ENCODE assay signal across 8 mouse cellular contexts in genomic region chr11:80089817-80090214, GRCm38 (mm10). TPM values are rescaled to one million over a fixed set of nuclear protein-coding genes. Genes with fewer than 3 reads are reported as not detected.
DNase-seq lines count a peak whose midpoint lies in the region; ATAC-seq and TF ChIP-seq lines count a peak whose summit lies in the region.

No protein-coding gene starts in this region.

- peak overlapping the region; percentile 100 for H3K9ac ChIP-seq in liver, embryonic 11.5 days (ENCODE audit: low read depth, low read length)
- peak overlapping the region; percentile 89 for H3K9ac ChIP-seq in stomach, postnatal 0 days (ENCODE audit: low read length)

- under 1% methylated on average over 14 of the region's 14 CpGs for WGBS in thymus, adult 2 months
- under 1% methylated on average over 14 of the region's 14 CpGs for WGBS in liver, embryonic 11.5 days
- WGBS in stomach, postnatal 0 days, result under 1% methylated on average over 14 of the region's 14 CpGs

- TF ChIP-seq POLR2A in thymus, adult 2 months (IDR thresholded peaks at IDR 0.05; ENCODE audit: control insufficient read depth, extremely low read depth, insufficient read depth, low read length, poor library complexity), result no peak

- no peak for DNase-seq in thymus, adult 2 months
- DNase-seq in thymus, postnatal 25 days, result no peak
- DNase-seq in liver, embryonic 11.5 days (ENCODE audit: low spot score), result no peak
- DNase-seq in stomach, postnatal 0 days (ENCODE audit: low spot score), result no peak
- no peak for DNase-seq in layer of hippocampus, postnatal 36 days

- H3K4me1 ChIP-seq in erythroblast, embryonic 14.5 days (ENCODE audit: control insufficient read depth), result peaks cover 60% of the 10 kb centered on the region
- H3K4me1 ChIP-seq in thymus, adult 2 months (replicated peaks; ENCODE audit: control insufficient read depth, insufficient read depth, low read length), result peaks cover 3% of the 10 kb centered on the region; the same call in 1 of the 2 replicates
- peaks cover 10% of the 10 kb centered on the region for H3K4me1 ChIP-seq in liver, embryonic 11.5 days (replicated peaks; ENCODE audit: control insufficient read depth, insufficient read depth, low read length)
- H3K4me1 ChIP-seq in stomach, postnatal 0 days (replicated peaks; ENCODE audit: control insufficient read depth, insufficient read depth), result no peaks in the 10 kb centered on the region

- no peaks in the 10 kb centered on the region for H3K27me3 ChIP-seq in erythroblast, embryonic 14.5 days (ENCODE audit: control insufficient read depth)
- no peaks in the 10 kb centered on the region for H3K27me3 ChIP-seq in thymus, adult 2 months (ENCODE audit: control insufficient read depth, insufficient read depth, low read length)
- H3K27me3 ChIP-seq in liver, embryonic 11.5 days (replicated peaks; ENCODE audit: control insufficient read depth, insufficient read depth, low read length), result no peaks in the 10 kb centered on the region
- no peaks in the 10 kb centered on the region for H3K27me3 ChIP-seq in stomach, postnatal 0 days (ENCODE audit: control insufficient read depth, insufficient read depth, low read length)

- ATAC-seq in erythroblast, adult 5-6 weeks (replicated peaks; ENCODE audit: low FRiP score, poor library complexity, severe bottlenecking), result no peak
- ATAC-seq in liver, embryonic 11.5 days (replicated peaks; ENCODE audit: low FRiP score), result no peak
- ATAC-seq in stomach, postnatal 0 days (ENCODE audit: low FRiP score, low TSS enrichment), result no peak; the same call in 1 of the 2 replicates
- no peak for ATAC-seq in megakaryocyte-erythroid progenitor cell, adult 5-6 weeks (replicated peaks; ENCODE audit: low FRiP score, low TSS enrichment, poor library complexity, severe bottlenecking)

- TF ChIP-seq EP300 in stomach, postnatal 0 days (optimal IDR thresholded peaks at IDR 0.05), result no peak

- H3K36me3 ChIP-seq in erythroblast, embryonic 14.5 days (ENCODE audit: control insufficient read depth), result peaks cover 34% of the 10 kb centered on the region
- H3K36me3 ChIP-seq in thymus, adult 2 months (ENCODE audit: control insufficient read depth, insufficient read depth, low read length), result no peaks in the 10 kb centered on the region; the same call in 1 of the 2 replicates
- peaks cover 4% of the 10 kb centered on the region; the same call in 1 of the 2 replicates for H3K36me3 ChIP-seq in liver, embryonic 11.5 days (ENCODE audit: control insufficient read depth, insufficient read depth, low read length)
- H3K36me3 ChIP-seq in stomach, postnatal 0 days (ENCODE audit: control insufficient read depth, insufficient read depth, low read length), result no peaks in the 10 kb centered on the region

- no peak for TF ChIP-seq CTCF in thymus, adult 2 months (IDR thresholded peaks at IDR 0.05; ENCODE audit: borderline replicate concordance, control insufficient read depth, extremely low read depth, insufficient read depth, low read length, poor library complexity)
- no peak for TF ChIP-seq CTCF in stomach, postnatal 0 days (IDR thresholded peaks at IDR 0.05; ENCODE audit: low read depth)

- H3K4me2 ChIP-seq in liver, embryonic 11.5 days, result peak overlapping the region; percentile 71
- H3K4me2 ChIP-seq in stomach, postnatal 0 days (replicated peaks; ENCODE audit: low read depth), result peak overlapping the region; percentile 95

- H3K4me3 ChIP-seq in erythroblast, embryonic 14.5 days (replicated peaks), result peak overlapping the region; percentile 100
- peak overlapping the region; percentile 100 for H3K4me3 ChIP-seq in thymus, adult 2 months (ENCODE audit: control insufficient read depth, insufficient read depth, low read length)
- H3K4me3 ChIP-seq in liver, embryonic 11.5 days (ENCODE audit: low read depth, low read length), result peak overlapping the region; percentile 100
- H3K4me3 ChIP-seq in stomach, postnatal 0 days (ENCODE audit: low read depth, low read length), result peak overlapping the region; percentile 85

- H3K9me3 ChIP-seq in erythroblast, embryonic 14.5 days (ENCODE audit: control insufficient read depth, low read length), result no peaks in the 10 kb centered on the region
- no peaks in the 10 kb centered on the region for H3K9me3 ChIP-seq in liver, embryonic 11.5 days (ENCODE audit: control insufficient read depth, low read length)
- H3K9me3 ChIP-seq in stomach, postnatal 0 days (ENCODE audit: control insufficient read depth, low read length), result no peaks in the 10 kb centered on the region

- H3K27ac ChIP-seq in thymus, adult 2 months (ENCODE audit: control insufficient read depth, insufficient read depth, low read length), result no peak overlapping the region
- peak overlapping the region; percentile 90 for H3K27ac ChIP-seq in liver, embryonic 11.5 days (ENCODE audit: low read depth, low read length)
- peak overlapping the region; percentile 31; the same call in 1 of the 2 replicates for H3K27ac ChIP-seq in stomach, postnatal 0 days (replicated peaks)

RNA-seq across cellular contexts. Expression of gene Atad5, which starts 0.6 kb away (rescaled TPM):
- polyA plus RNA-seq in erythroblast, embryonic 14.5 days (2012), result 0.20 and 0.47 TPM in 2 replicates
- 25.1 and 32.1 TPM in 2 replicates for total RNA-seq in erythroblast, adult 5-6 weeks (2015; ENCODE audit: low replicate concordance)
- 25.4 and 38.9 TPM in 2 replicates for total RNA-seq in erythroblast, adult 5-6 weeks (2017; ENCODE audit: low replicate concordance)
- 3.6 and 5.1 TPM in 2 replicates for polyA plus RNA-seq in thymus, adult 2 months (2012; rRNA removed)
- 19.4 and 23.6 TPM in 2 replicates for polyA plus RNA-seq in liver, embryonic 11.5 days (2014; fragmentation: Nextera tagmentation; extraction: Ambion mirVana)
- 1.6 and 2.2 TPM in 2 replicates for polyA plus RNA-seq in stomach, postnatal 0 days (2015; fragmentation: Nextera tagmentation; extraction: Ambion mirVana)
- total RNA-seq in layer of hippocampus, postnatal 36 days (2021), result 1 to 10 TPM; 3.1 to 3.2 TPM
- 42.8 and 42.9 TPM in 2 replicates for total RNA-seq in megakaryocyte-erythroid progenitor cell, adult 5-6 weeks (2014; fragmentation: Nextera tagmentation)
- total RNA-seq in megakaryocyte-erythroid progenitor cell, adult 5-6 weeks (2017), result 49.8 and 50.6 TPM in 2 replicates

RNA-seq across cellular contexts. Expression of gene Crlf3, which starts 9.0 kb away (rescaled TPM):
- 4.8 TPM in 2 replicates for polyA plus RNA-seq in erythroblast, embryonic 14.5 days (2012)
- 57.5 and 58.4 TPM in 2 replicates for total RNA-seq in erythroblast, adult 5-6 weeks (2015; ENCODE audit: low replicate concordance)
- 82.4 and 107 TPM in 2 replicates for total RNA-seq in erythroblast, adult 5-6 weeks (2017; ENCODE audit: low replicate concordance)
- 65.0 and 65.3 TPM in 2 replicates for polyA plus RNA-seq in thymus, adult 2 months (2012; rRNA removed)
- polyA plus RNA-seq in liver, embryonic 11.5 days (2014; fragmentation: Nextera tagmentation; extraction: Ambion mirVana), result 99.7 and 116 TPM in 2 replicates
- 13.2 and 13.6 TPM in 2 replicates for polyA plus RNA-seq in stomach, postnatal 0 days (2015; fragmentation: Nextera tagmentation; extraction: Ambion mirVana)
- total RNA-seq in layer of hippocampus, postnatal 36 days (2021), result 10 to 100 TPM; 20.5 to 22.1 TPM
- total RNA-seq in megakaryocyte-erythroid progenitor cell, adult 5-6 weeks (2014; fragmentation: Nextera tagmentation), result 28.4 and 42.0 TPM in 2 replicates
- total RNA-seq in megakaryocyte-erythroid progenitor cell, adult 5-6 weeks (2017), result 46.9 and 50.6 TPM in 2 replicates

RNA-seq across cellular contexts. Expression of gene Tefm, which starts 52.2 kb away (rescaled TPM):
- polyA plus RNA-seq in erythroblast, embryonic 14.5 days (2012), result not detected in 2 replicates
- 4.0 and 6.3 TPM in 2 replicates for total RNA-seq in erythroblast, adult 5-6 weeks (2015; ENCODE audit: low replicate concordance)
- 0.77 and 1.3 TPM in 2 replicates for total RNA-seq in erythroblast, adult 5-6 weeks (2017; ENCODE audit: low replicate concordance)
- 5.1 and 6.8 TPM in 2 replicates for polyA plus RNA-seq in thymus, adult 2 months (2012; rRNA removed)
- 31.9 and 35.2 TPM in 2 replicates for polyA plus RNA-seq in liver, embryonic 11.5 days (2014; fragmentation: Nextera tagmentation; extraction: Ambion mirVana)
- polyA plus RNA-seq in stomach, postnatal 0 days (2015; fragmentation: Nextera tagmentation; extraction: Ambion mirVana), result 18.6 and 20.5 TPM in 2 replicates
- total RNA-seq in layer of hippocampus, postnatal 36 days (2021), result 10 to 100 TPM in 1 of 2 experiments, 1 to 10 TPM in 1; 9.9 to 12.6 TPM
- total RNA-seq in megakaryocyte-erythroid progenitor cell, adult 5-6 weeks (2014; fragmentation: Nextera tagmentation), result 23.4 and 30.9 TPM in 2 replicates
- total RNA-seq in megakaryocyte-erythroid progenitor cell, adult 5-6 weeks (2017), result 19.0 and 22.6 TPM in 2 replicates
